Mouse (Mus musculus) midbrain, postnatal 0 days (tissue): ENCODE results near the gene Mad2l2. TPM values are rescaled to one million over a fixed set of nuclear protein-coding genes. Genes with fewer than 3 reads are reported as not detected.

ENCODE experiments used
- ATAC-seq: fragments of 200-750 bp; cut with Nextera tagmentation; 2 replicates; pipeline ENCODE4 v1.8.0; 2017; ENCODE audit warnings: moderate number of reproducible peaks, mild to moderate bottlenecking, moderate TSS enrichment, moderate library complexity; ENCODE audit not compliant: low FRiP score
- DNase-seq: peaks from one replicate; pipeline ENCODE4 v3.0.0-alpha.2; 2015; ENCODE audit warnings: low spot score
- H3K27ac ChIP-seq: fragments of 300-500 bp; sonication (generic); 2 replicates; pipeline ENCODE4 v1.5.1; 2014; ENCODE audit warnings: low read depth, mild to moderate bottlenecking, low read length, mixed read lengths
- H3K27me3 ChIP-seq: fragments of 300-500 bp; sonication (generic); 2 replicates; pipeline ENCODE4 v1.6.1; 2014; ENCODE audit warnings: low read length, control low read depth, mixed read lengths; ENCODE audit not compliant: insufficient read depth
- H3K36me3 ChIP-seq: fragments of 300-500 bp; sonication (generic); 2 replicates; pipeline ENCODE4 v1.6.1; 2014; ENCODE audit warnings: low read length, control low read depth, mixed read lengths; ENCODE audit not compliant: insufficient read depth
- H3K4me1 ChIP-seq: fragments of 300-500 bp; sonication (generic); 2 replicates; pipeline ENCODE4 v1.6.1; 2014; ENCODE audit warnings: mild to moderate bottlenecking, control low read depth, antibody characterized with exemption, low read length, mixed read lengths; ENCODE audit not compliant: insufficient read depth
- H3K4me2 ChIP-seq: fragments of 300-500 bp; sonication (generic); 2 replicates; pipeline ENCODE4 v1.6.1; 2014; ENCODE audit warnings: low read depth, mild to moderate bottlenecking, low read length, mixed read lengths; ENCODE audit not compliant: poor library complexity, severe bottlenecking
- H3K4me3 ChIP-seq: fragments of 300-500 bp; sonication (generic); 2 replicates; pipeline ENCODE4 v1.5.1; 2014; ENCODE audit warnings: low read depth, mild to moderate bottlenecking, low read length, moderate library complexity
- H3K9ac ChIP-seq: fragments of 300-500 bp; sonication (generic); replicated peaks from 2 replicates; pipeline ENCODE4 v1.6.1; 2014; ENCODE audit warnings: mild to moderate bottlenecking, low read length, moderate library complexity, mixed read lengths; ENCODE audit not compliant: poor library complexity, severe bottlenecking
- H3K9me3 ChIP-seq: fragments of 300-500 bp; sonication (generic); 2 replicates; pipeline ENCODE4 v1.6.1; 2016; ENCODE audit warnings: low read length, control low read depth
- CTCF ChIP-seq: IDR thresholded peaks from 2 replicates; pipeline ENCODE4 v1.5.1; 2016; ENCODE audit warnings: antibody characterized with exemption, mild to moderate bottlenecking
- WGBS: fragments of 180-500 bp; shearing (Covaris S2); extraction: QIAGEN DNeasy Blood & Tissue Kit; methylation state at CpG from one replicate; pipeline ENCODE4 v1.1.7; 2014; 5-methylcytosine and 5-hydroxymethylcytosine counted together
- polyA plus RNA-seq: library from polyadenylated mRNA; unstranded; fragments of >200 nt; fragmentation: Nextera tagmentation; extraction: Ambion mirVana; gene quantifications from 2 replicates; pipeline ENCODE4 v1.2.1, GENCODE M21; 2015
- total RNA-seq: library from RNA; depleted of rRNA; stranded (reverse); fragments of >200 nt; gene quantifications from 2 replicates; pipeline ENCODE4 v1.2.3, GENCODE M21; 2014

Mad2l2 gene
- total and polyA plus RNA-seq, 2 experiments from 2014 or later: 51.7 to 89.1 TPM

DNA sequence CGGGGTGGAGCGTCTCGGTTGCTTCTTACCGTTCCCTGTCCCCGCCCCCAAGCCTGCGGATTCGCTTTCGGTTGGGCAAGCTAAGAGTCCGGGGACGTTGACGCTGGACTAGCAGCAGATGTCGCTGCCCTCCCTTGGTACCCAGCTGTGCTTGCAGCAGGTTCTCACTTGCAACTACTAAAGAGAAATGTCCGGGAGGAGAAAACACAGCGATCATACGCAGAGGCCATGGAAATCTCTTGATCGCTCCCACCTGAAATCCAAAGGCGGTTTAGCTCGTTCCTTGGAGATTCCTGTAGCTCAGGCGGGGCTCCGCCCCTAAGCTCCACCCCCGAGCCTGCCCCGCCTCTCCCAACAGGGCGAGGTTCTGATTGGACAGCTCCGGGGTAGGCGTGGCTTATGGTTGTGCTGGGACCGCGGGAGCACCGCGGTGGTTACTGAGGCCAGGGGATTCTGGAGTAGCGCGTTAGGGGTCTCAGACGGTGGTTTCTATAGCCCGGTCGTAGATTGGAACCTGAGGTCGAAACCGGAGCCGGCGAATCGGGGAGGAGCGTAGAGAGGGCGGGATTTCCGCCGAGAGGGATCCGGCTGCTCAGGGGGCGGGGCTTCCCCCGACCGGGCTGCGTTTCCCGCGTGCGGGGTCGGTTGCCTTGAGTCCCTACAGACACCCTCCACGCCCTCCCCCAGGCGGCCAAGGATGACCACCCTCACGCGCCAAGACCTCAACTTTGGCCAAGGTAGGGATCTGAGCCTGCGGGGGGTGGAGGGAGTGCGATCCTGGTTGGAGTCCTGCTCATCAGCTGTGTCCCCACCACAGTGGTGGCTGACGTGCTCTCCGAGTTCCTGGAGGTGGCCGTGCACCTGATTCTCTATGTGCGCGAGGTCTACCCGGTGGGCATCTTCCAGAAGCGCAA is 10.2 kb downstream of the Mad2l2 start:
- H3K27me3 ChIP-seq: no peaks in the 10 kb centered on the region
- H3K27ac ChIP-seq: peak overlapping the region; percentile 85
- ATAC-seq (peak; percentile 94), DNase-seq (peak; percentile 92)
- H3K36me3 ChIP-seq: peaks cover 11% of the 10 kb centered on the region
- under 1% methylated on average over 61 of the region's 65 CpGs for WGBS
- TF ChIP-seq CTCF: peak; percentile 76
- no peaks in the 10 kb centered on the region for H3K9me3 ChIP-seq
- H3K4me1 ChIP-seq: no peaks in the 10 kb centered on the region
- H3K4me2 ChIP-seq: peak overlapping the region; percentile 89
- H3K4me3 ChIP-seq: peak overlapping the region; percentile 56
- H3K9ac ChIP-seq: peak overlapping the region; percentile 67

- ATAC-seq (no peak), DNase-seq (no peak)
- no peak for TF ChIP-seq CTCF
- Histone ChIP-seq H3K27ac (no peak overlapping the region), H3K9ac (no peak overlapping the region), H3K27me3 (no peaks in the 10 kb centered on the region), H3K4me1 (no peaks in the 10 kb centered on the region), H3K36me3 (peaks cover 30% of the 10 kb centered on the region), H3K4me2 (no peak overlapping the region), H3K4me3 (no peak overlapping the region), H3K9me3 (no peaks in the 10 kb centered on the region)
- WGBS: 93% methylated on average over 5 of the region's 5 CpGs
These were observed 13.5 kb downstream of the Mad2l2 start for GRCm38 (mm10) chr4:148143721-148144120.

DNA sequence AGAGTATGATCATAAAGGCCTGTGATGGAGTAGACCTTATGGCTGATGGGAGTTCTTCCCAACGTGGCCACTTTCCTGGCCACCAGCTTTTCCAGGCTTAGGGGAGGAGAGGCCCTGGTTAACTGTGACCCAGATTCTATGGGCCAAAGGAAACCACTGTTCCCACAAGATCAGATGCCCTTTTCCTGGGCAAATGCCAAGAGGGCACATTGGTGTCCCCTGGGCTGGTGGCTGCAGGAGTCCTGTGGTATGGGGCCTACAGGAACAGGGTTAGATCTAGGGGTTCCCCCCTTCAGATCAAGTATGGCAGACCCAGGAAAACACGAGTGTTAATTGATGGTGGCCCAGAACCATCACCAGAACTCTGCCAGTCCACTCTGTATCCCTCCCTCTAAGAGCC is 17.5 kb downstream of the Mad2l2 start:
- no peak overlapping the region for H3K27ac ChIP-seq
- no peaks in the 10 kb centered on the region for H3K9me3 ChIP-seq
- no peak overlapping the region for H3K4me3 ChIP-seq
- H3K9ac ChIP-seq: no peak overlapping the region
- H3K4me1 ChIP-seq: no peaks in the 10 kb centered on the region
- no peak for DNase-seq
- no peak overlapping the region for H3K4me2 ChIP-seq
- H3K27me3 ChIP-seq: no peaks in the 10 kb centered on the region
- peaks cover 32% of the 10 kb centered on the region for H3K36me3 ChIP-seq
- 86% methylated on average over 2 of the region's 2 CpGs for WGBS
- ATAC-seq: no peak
- TF ChIP-seq CTCF: no peak

- Histone ChIP-seq H3K36me3 (peaks cover 41% of the 10 kb centered on the region), H3K9ac (no peak overlapping the region)
- TF ChIP-seq CTCF: no peak
These were observed 19.4 kb downstream of the Mad2l2 start for GRCm38 (mm10) chr4:148149540-148149939.

GRCm38 (mm10) chr4:148150242-148150641 is 20.1 kb downstream of the Mad2l2 start:
- Histone ChIP-seq H3K27me3 (no peaks in the 10 kb centered on the region), H3K36me3 (peaks cover 35% of the 10 kb centered on the region), H3K4me3 (no peak overlapping the region), H3K27ac (no peak overlapping the region), H3K4me2 (no peak overlapping the region), H3K4me1 (no peaks in the 10 kb centered on the region), H3K9ac (no peak overlapping the region), H3K9me3 (no peaks in the 10 kb centered on the region)
- 72% methylated on average over 7 of the region's 7 CpGs for WGBS
- TF ChIP-seq CTCF: no peak
- DNase-seq: no peak
- no peak for ATAC-seq

More at GRCm38 (mm10) chr4:148149540-148149939, 19.4 kb downstream of the Mad2l2 start:
- WGBS: 78% methylated on average over 12 of the region's 12 CpGs
- Histone ChIP-seq H3K27me3 (no peaks in the 10 kb centered on the region), H3K27ac (no peak overlapping the region), H3K4me2 (no peak overlapping the region), H3K4me3 (no peak overlapping the region), H3K9me3 (no peaks in the 10 kb centered on the region), H3K4me1 (no peaks in the 10 kb centered on the region)
- no peak for DNase-seq
- ATAC-seq: no peak

GRCm38 (mm10) chr4:148150953-148151266 is 20.7 kb downstream of the Mad2l2 start:
- peak overlapping the region; percentile 79; the same call in 1 of the 2 replicates for H3K9ac ChIP-seq
- TF ChIP-seq CTCF: no peak
- WGBS: 56% methylated on average over 3 of the region's 3 CpGs

More at GRCm38 (mm10) chr4:148150953-148151266, 20.7 kb downstream of the Mad2l2 start:
- Histone ChIP-seq H3K27me3 (no peaks in the 10 kb centered on the region), H3K4me1 (no peaks in the 10 kb centered on the region), H3K4me3 (peak overlapping the region; percentile 62), H3K27ac (peak overlapping the region; percentile 90; the same call in 1 of the 2 replicates), H3K36me3 (peaks cover 29% of the 10 kb centered on the region), H3K9me3 (no peaks in the 10 kb centered on the region), H3K4me2 (peak overlapping the region; percentile 97)
- ATAC-seq: no peak
- no peak for DNase-seq
